Mouse (Mus musculus) thymus, adult 18-20 months (tissue): ENCODE measurements around the gene Anxa4.

Experiments used
- DNase-seq, 2 experiments: peaks; one replicate each; pipeline ENCODE4 v3.0.0; 2022; ENCODE audit warnings: mixed read lengths in 2 of 2

The Anxa4 gene

GRCm38 (mm10) chr6:86793021-86793815, at the start of gene Anxa4:
Anxa4 (minus strand) TSS chr6:86793584.
- peak; percentile 49 to 59 for DNase-seq

DNA sequence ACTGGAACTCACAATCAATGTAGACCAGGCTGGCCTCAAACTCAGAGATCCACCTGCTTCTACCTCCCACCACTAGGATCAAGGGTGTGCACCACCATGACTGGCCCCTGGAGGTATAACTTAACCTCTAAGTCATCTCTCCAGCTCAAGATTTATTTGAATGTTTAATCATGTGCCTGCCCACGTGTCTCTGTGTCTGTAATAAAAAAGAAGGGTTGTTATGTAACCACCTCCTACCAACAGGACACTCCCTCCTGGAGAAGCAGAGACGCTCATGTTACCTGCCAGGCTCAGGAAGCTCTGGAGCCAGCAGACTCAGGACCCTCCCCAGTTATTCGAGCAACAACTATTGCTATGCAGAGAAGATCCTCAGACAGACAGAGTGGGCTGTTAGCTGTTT, 48.6 kb upstream of the Anxa4 start:
- no peak for DNase-seq

DNA sequence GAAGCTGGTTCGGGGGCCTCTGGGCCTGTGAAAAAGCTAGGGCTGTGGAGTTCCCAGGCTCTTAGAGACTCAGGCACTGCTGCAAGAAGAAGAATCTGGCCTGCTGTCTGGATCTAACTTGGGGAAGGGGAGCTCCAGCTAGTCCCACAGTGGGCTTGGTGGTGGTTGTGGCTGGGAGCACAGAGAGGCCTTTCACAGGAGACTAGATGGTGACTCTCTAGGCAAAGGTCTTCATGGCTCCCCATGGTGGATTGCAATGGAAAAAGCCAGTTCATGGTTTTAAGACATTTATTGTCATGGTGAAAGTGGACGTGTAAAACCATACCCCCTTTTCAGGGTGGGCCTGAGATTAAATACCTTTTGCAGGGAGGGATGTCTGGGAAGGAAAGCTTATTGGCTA, 45.7 kb upstream of the Anxa4 start:
- no peak for DNase-seq

GRCm38 (mm10) chr6:86832802-86833502, 39.6 kb upstream of the Anxa4 start:
- no peak for DNase-seq

DNA sequence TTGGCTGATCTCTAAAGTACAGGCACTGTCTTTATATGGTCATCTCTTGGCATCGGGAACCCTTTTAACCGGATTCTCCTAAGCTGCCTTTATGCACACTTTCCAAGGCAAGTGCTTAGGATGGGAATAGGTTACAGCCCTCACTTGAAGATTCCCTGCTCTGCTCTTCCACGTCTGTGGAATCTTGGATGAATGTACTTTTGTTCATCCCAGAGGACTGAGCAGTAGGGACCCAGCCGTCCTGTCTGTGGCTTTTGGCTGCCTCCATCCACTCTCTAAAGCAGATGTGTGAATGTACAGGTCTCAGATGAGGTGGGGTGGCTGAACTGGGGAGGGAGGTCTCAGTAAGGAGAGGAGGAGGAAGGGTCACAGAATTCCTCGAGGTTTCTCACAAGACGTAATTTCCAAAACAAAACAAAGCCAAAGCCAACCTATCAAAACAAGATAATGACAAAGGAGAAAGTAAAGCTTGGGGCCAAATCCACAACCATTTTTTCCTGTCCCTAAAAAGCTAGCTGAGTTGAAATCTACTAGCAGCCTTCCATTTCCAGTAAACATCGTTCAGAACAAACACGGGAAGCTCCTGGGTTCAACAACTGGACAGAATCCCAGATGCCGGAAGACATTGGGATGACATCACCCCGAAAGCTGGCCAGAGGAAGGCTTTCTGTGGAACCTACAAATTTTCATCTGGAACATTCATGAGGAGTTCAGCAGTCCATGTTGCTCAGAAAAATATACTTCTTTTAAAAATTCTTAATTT, 37.5 kb upstream of the Anxa4 start:
- no peak for DNase-seq

DNA sequence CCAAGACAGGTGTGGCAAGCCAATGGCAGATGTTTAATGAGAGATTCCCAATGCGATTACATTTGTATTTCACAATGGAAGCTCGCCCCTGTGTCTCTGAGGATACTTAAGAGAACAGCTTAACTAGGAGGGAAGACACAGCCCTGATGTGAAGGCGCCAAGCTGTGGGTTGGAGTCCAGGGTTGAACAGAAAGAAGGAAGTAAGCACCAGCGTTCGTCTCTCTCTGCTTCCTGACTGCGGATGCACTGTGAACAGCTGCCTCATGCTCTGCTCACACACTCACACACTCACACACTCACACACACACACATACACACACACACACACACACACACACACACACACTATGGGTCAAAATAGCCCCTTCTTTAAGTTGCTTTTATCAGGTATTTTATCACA, 36.4 kb upstream of the Anxa4 start:
- no peak for DNase-seq

GRCm38 (mm10) chr6:86827432-86827831, 34.0 kb upstream of the Anxa4 start:
- no peak for DNase-seq

GRCm38 (mm10) chr6:86824401-86824800, 31.0 kb upstream of the Anxa4 start:
- no peak for DNase-seq

GRCm38 (mm10) chr6:86823824-86824223, 30.4 kb upstream of the Anxa4 start:
- peak; percentile 54 to 59 for DNase-seq

DNA sequence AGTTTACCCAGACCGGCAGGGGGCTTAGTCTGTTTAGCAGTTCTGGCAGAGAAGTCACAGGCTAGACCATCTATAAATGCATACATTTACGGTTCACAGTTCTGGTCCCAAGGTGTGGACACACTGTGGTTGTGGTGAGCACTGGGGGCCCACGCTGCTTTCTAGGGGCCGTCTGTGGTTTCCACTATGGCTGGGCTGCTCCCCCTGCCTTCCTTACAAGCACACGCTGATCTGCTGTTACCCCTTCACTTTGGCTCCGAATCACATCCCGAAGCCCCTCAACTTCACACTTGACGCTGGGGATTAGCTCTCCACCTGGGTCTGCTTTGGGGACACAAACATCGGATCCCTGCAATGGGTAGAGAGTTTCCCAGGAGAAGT, 29.7 kb upstream of the Anxa4 start:
- DNase-seq = no peak

DNA sequence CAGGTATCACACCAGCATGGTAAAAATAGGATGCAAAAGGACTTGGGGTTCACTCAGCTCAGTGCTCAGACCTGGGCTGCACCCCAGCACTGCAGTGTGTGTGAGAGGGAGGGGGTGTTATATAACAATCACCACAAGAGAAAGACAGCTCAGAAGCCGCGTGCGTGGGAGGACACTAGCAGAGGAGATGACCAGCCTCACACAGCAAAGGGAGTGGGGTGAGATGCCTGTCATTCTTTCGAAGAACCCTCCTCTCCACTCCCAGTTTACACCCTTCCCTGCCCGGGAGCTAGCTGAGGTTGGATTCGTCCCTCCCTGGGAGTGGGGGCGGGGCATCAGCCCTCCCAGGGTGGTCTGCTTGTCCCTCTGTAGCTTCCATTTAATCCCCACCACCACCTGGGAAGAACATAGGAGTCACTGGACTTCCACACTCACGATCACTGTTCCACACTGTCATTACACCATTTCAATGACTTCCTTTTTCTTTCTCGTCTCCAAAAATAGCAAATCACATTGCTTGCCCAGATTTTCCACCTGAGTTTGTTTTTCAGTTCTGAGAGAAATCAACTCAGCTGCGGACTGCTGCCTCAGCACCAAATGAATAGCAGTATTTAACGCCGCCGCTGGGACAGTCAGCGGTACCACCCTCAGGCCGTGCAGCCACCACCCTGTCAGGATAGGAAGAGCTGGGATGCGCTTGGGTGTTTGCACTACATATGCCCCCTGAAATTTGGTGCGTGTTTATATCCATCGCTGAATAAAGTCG, 29.1 kb upstream of the Anxa4 start:
- DNase-seq = no peak

- no peak for DNase-seq
Measured at GRCm38 (mm10) chr6:86820690-86821089, 27.3 kb upstream of the Anxa4 start.

GRCm38 (mm10) chr6:86819926-86820325, 26.5 kb upstream of the Anxa4 start:
- DNase-seq = no peak

DNA sequence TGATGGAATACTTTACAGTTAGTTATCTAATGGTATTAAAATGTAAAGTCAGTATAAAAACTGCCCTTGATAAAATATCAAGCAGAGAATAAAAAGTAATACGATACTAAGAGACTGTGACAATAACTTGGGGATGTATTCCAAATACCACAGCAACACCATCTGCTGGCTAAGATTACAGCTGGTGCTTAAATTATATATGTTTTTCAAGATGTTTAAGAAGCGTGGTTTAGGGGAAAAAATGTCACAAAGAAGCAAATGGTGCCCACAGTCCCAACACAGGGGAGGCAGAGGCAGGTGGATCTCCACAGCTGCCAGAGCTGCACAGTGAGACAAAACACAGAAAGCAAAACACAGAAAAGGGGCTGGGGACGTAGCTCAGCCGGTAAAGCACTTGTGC, 25.5 kb upstream of the Anxa4 start:
- DNase-seq = no peak

- no peak for DNase-seq
Measured at GRCm38 (mm10) chr6:86816586-86816985, 23.2 kb upstream of the Anxa4 start.

- DNase-seq = no peak
Measured at GRCm38 (mm10) chr6:86815436-86815835, 22.1 kb upstream of the Anxa4 start.

DNA sequence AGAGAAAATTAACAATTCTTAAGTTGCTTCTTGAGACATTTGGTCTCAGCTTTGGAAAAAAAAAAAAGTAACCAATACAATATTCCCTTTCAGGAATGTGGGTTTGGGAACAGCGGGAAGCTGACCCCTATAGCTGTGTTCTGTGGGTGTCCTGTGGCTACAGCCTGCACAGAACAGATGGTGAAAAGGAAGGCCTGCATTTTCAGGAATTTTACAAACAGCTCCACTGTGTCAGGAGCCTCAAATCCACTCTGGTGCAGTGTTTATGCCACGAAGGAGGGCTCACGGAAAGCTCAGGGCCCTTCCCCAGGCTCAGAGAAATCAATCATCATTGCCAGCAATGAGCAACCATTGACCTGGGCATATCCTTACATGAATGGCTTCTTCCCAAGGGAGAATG, 21.5 kb upstream of the Anxa4 start:
- no peak for DNase-seq

GRCm38 (mm10) chr6:86813341-86813740, 20.0 kb upstream of the Anxa4 start:
- DNase-seq = no peak

DNA sequence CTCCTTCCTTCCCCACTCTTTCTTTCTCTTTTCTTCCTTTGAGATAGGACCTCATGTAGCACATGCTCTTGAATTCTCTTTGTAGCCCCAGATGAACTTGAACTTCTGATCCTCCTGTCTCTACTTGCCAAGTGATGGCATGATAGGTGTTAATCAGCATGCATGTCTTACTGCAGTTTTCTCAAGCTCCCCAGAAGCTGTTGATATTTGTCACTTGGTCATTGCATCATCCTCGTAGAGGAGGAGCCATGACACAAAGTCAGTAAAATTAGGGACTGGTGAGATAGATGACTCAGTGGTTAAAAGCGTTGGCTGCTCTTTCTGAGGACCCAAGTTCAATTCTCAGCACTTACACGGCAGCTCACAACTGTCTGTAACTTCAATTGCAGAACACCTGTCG, 19.5 kb upstream of the Anxa4 start:
- no peak for DNase-seq

DNA sequence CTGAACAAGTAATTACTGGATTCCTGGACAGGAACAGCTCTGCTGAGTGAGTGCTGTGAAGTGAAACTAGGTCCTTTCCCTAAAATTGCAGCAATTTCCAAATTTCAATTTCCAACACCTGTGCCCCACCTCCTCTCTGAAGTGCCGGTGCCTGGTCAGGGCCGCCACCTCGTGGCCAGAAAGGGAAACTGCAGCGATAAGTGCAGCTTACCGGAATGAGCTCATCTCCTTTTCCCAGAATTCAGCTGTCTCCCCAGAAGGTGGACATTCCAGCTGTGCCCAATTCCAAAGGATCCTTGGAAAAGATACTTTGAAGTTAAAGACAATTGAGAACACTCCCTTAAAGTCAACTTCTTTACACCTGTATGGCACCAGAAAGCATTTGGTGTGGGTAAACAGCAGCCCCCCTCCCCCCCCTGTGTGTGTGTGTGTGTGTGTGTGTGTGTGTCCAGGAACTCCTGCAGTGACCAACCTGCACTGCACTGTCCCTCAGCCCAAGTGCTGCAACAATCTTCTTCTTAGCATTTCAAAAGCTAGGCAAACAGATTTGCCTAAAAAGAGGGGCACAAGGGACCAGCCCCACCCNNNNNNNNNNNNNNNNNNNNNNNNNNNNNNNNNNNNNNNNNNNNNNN, 13.2 kb upstream of the Anxa4 start:
- peak; percentile 30 to 35 for DNase-seq

DNA sequence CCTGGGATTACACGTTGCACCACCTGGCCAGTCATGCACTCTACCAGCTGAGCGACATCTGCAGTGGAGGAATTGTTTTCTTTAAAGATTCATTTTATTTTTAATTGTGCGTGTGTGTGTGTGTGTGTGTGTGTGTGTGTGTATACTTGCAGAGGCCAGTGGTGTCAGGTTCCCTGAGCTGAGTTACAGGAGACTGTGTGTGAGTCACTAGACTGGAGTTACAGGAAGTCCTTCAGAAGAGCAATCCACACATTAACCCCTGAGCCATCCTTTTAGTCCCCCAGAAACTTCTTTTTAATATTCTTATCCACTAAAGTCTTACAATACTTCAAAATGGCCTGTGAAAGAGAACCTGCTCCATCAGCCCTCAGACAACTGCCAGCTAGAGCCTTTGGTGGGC, 11.3 kb upstream of the Anxa4 start:
- DNase-seq = no peak

GRCm38 (mm10) chr6:86801431-86801830, 8.0 kb upstream of the Anxa4 start:
- DNase-seq = no peak
